Mouse (Mus musculus): ENCODE results near the gene Cib3. TPM values are rescaled to one million over a fixed set of nuclear protein-coding genes. Genes with fewer than 3 reads are reported as not detected.

Cib3 gene
- total RNA-seq, 2 experiments from 2014 or later, result not detected

Other genes with a start within 250 kb of the Cib3 start
- gene Cyp4f18, start 203.2 kb downstream of the Cib3 start, total RNA-seq (2021), result not detected
- not detected for gene Olfr372, start 171.6 kb downstream of the Cib3 start, total RNA-seq (2021)
- not detected for gene Olfr373, start 129.7 kb downstream of the Cib3 start, total RNA-seq (2021)
- not detected for gene Olfr374, start 105.8 kb downstream of the Cib3 start, total RNA-seq (2021)
- 10 to 100 TPM; 52.7 to 57.9 TPM for gene Tpm4, start 77.9 kb downstream of the Cib3 start, total RNA-seq (2021)
- 10 to 100 TPM; 38.0 to 50.9 TPM for gene Rab8a, start 51.6 kb downstream of the Cib3 start, total RNA-seq (2021)
- under 1 TPM in 1 of 2 experiments, not detected in 1; 0.27 TPM for gene Hsh2d, start 23.2 kb downstream of the Cib3 start, total RNA-seq (2021)
- gene Gm11034, start 799 bp upstream of the Cib3 start, total RNA-seq (2021), result not detected
- 10 to 100 TPM; 62.5 to 65.8 TPM for gene Fam32a, start 6.9 kb upstream of the Cib3 start, total RNA-seq (2021)
- 100 to 1,000 TPM; 108 to 109 TPM for gene Ap1m1, start 27.2 kb upstream of the Cib3 start, total RNA-seq (2021)
- 10 to 100 TPM; 10.9 to 15.9 TPM for gene Gm10282, start 92.4 kb upstream of the Cib3 start, total RNA-seq (2021)
- gene Klf2, start 106.2 kb upstream of the Cib3 start, total RNA-seq (2021), result 10 to 100 TPM; 19.5 to 21.4 TPM
- 10 to 100 TPM; 73.3 to 73.5 TPM for gene Eps15l1, start 208.6 kb upstream of the Cib3 start, total RNA-seq (2021)
- 1 to 10 TPM in 1 of 2 experiments, under 1 TPM in 1; 0.67 to 1.2 TPM for gene Calr3, start 231.0 kb upstream of the Cib3 start, total RNA-seq (2021)
- 10 to 100 TPM; 11.0 to 13.0 TPM for gene 1700030K09Rik, start 231.0 kb upstream of the Cib3 start, total RNA-seq (2021)